Mouse (Mus musculus): ENCODE results near the gene Mef2d. TPM values are rescaled to one million over a fixed set of nuclear protein-coding genes. Genes with fewer than 3 reads are reported as not detected.

The Mef2d gene
- polyA plus RNA-seq, 1 experiment, result 49.1 TPM

DNA sequence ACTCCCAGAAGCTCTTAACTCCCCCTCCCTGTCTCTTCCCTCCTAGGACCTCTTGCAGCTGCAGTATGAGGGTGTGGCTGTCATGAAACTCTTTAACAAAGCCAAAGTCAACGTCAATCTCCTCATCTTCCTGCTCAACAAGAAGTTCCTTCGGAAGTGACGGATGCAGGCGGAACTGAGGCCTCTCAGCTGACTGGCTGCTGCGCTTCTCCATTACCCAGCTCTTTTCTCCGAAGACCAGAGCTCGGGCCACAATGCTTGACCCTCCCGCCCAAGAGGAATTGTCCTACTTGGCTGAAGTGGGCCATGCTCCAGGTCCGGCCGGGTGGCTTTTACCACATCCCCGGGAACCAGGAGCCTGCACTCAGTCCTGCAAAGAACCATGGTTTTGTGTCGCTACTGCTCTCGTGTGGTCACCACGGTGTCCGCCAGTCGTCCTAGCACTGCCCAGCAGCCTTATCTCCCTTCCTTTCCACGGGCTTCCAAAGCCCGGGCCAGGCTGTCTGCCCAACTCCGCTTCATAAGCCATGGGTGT is 22.0 kb upstream of the Mef2d start:
- TF ChIP-seq CTCF (IDR thresholded peaks at IDR 0.05; ENCODE audit: borderline replicate concordance, insufficient read depth, low read length), result no peak
- Histone ChIP-seq H3K4me1 (ENCODE audit: control insufficient read depth, insufficient read depth, low read length) (no peaks in the 10 kb centered on the region), H3K4me3 (ENCODE audit: insufficient read depth, low read length) (no peak overlapping the region), H3K27ac (ENCODE audit: insufficient read depth, low read length) (no peak overlapping the region)

GRCm38 (mm10) chr3:88121164-88122131 is 20.7 kb upstream of the Mef2d start:
- TF ChIP-seq POLR2A (IDR thresholded peaks at IDR 0.05; ENCODE audit: low read depth, low read length) (no peak), CTCF (IDR thresholded peaks at IDR 0.05; ENCODE audit: borderline replicate concordance, insufficient read depth, low read length) (no peak)
- no peak overlapping the region for H3K27ac ChIP-seq (ENCODE audit: insufficient read depth, low read length)
- no peaks in the 10 kb centered on the region for H3K4me1 ChIP-seq (ENCODE audit: control insufficient read depth, insufficient read depth, low read length)
- H3K4me3 ChIP-seq (ENCODE audit: insufficient read depth, low read length), result no peak overlapping the region

- Histone ChIP-seq H3K4me1 (ENCODE audit: control insufficient read depth, insufficient read depth, low read length) (no peaks in the 10 kb centered on the region), H3K27ac (ENCODE audit: insufficient read depth, low read length) (no peak overlapping the region), H3K4me3 (ENCODE audit: insufficient read depth, low read length) (no peak overlapping the region)
- TF ChIP-seq CTCF (IDR thresholded peaks at IDR 0.05; ENCODE audit: borderline replicate concordance, insufficient read depth, low read length) (no peak), POLR2A (IDR thresholded peaks at IDR 0.05; ENCODE audit: low read depth, low read length) (no peak)
These were observed 17.0 kb upstream of the Mef2d start for GRCm38 (mm10) chr3:88125195-88125594.

- H3K27ac ChIP-seq (ENCODE audit: insufficient read depth, low read length), result no peak overlapping the region
These were observed 16.0 kb upstream of the Mef2d start for GRCm38 (mm10) chr3:88126181-88126580.

GRCm38 (mm10) chr3:88127636-88128035 is 14.5 kb upstream of the Mef2d start:
- Histone ChIP-seq H3K4me1 (ENCODE audit: control insufficient read depth, insufficient read depth, low read length) (no peaks in the 10 kb centered on the region), H3K27ac (ENCODE audit: insufficient read depth, low read length) (no peak overlapping the region), H3K4me3 (ENCODE audit: insufficient read depth, low read length) (no peak overlapping the region)
- TF ChIP-seq POLR2A (IDR thresholded peaks at IDR 0.05; ENCODE audit: low read depth, low read length), result no peak
- no peak for TF ChIP-seq CTCF (IDR thresholded peaks at IDR 0.05; ENCODE audit: borderline replicate concordance, insufficient read depth, low read length)

More at GRCm38 (mm10) chr3:88126181-88126580, 16.0 kb upstream of the Mef2d start:
- TF ChIP-seq POLR2A (IDR thresholded peaks at IDR 0.05; ENCODE audit: low read depth, low read length) (no peak), CTCF (IDR thresholded peaks at IDR 0.05; ENCODE audit: borderline replicate concordance, insufficient read depth, low read length) (no peak)
- Histone ChIP-seq H3K4me1 (ENCODE audit: control insufficient read depth, insufficient read depth, low read length) (no peaks in the 10 kb centered on the region), H3K4me3 (ENCODE audit: insufficient read depth, low read length) (no peak overlapping the region)

GRCm38 (mm10) chr3:88128056-88128455 is 14.1 kb upstream of the Mef2d start:
- Histone ChIP-seq H3K4me1 (ENCODE audit: control insufficient read depth, insufficient read depth, low read length) (no peaks in the 10 kb centered on the region), H3K27ac (ENCODE audit: insufficient read depth, low read length) (no peak overlapping the region), H3K4me3 (ENCODE audit: insufficient read depth, low read length) (no peak overlapping the region)
- TF ChIP-seq CTCF (IDR thresholded peaks at IDR 0.05; ENCODE audit: borderline replicate concordance, insufficient read depth, low read length), result no peak
- no peak for TF ChIP-seq POLR2A (IDR thresholded peaks at IDR 0.05; ENCODE audit: low read depth, low read length)

DNA sequence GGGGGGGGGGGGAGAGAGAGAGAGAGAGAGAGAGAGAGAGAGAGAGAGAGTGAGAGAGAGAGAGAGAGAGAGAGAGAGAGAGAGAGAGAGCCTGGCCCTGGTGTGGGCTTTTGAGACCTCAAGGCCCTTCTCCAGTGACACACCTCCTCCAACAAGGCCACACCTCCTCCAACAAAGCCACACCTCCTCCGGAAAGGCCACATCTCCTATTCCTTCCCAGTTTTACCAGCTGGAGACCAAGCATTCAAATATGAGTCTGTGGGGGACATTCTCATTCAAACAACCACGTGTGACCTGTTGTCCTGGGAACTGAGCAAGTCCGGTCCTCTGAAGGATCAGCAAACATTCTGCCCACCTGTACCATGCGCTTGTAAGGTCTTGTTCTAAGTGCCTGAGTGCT is 13.2 kb upstream of the Mef2d start:
- Histone ChIP-seq H3K4me3 (ENCODE audit: insufficient read depth, low read length) (no peak overlapping the region), H3K27ac (ENCODE audit: insufficient read depth, low read length) (no peak overlapping the region), H3K4me1 (ENCODE audit: control insufficient read depth, insufficient read depth, low read length) (no peaks in the 10 kb centered on the region)
- TF ChIP-seq POLR2A (IDR thresholded peaks at IDR 0.05; ENCODE audit: low read depth, low read length) (no peak), CTCF (IDR thresholded peaks at IDR 0.05; ENCODE audit: borderline replicate concordance, insufficient read depth, low read length) (no peak)

- no peaks in the 10 kb centered on the region for H3K4me1 ChIP-seq (ENCODE audit: control insufficient read depth, insufficient read depth, low read length)
- H3K27ac ChIP-seq (ENCODE audit: insufficient read depth, low read length), result no peak overlapping the region
- no peak for TF ChIP-seq POLR2A (IDR thresholded peaks at IDR 0.05; ENCODE audit: low read depth, low read length)
- no peak for TF ChIP-seq CTCF (IDR thresholded peaks at IDR 0.05; ENCODE audit: borderline replicate concordance, insufficient read depth, low read length)
- H3K4me3 ChIP-seq (ENCODE audit: insufficient read depth, low read length), result no peak overlapping the region
These were observed 11.1 kb upstream of the Mef2d start for GRCm38 (mm10) chr3:88131071-88131470.

DNA sequence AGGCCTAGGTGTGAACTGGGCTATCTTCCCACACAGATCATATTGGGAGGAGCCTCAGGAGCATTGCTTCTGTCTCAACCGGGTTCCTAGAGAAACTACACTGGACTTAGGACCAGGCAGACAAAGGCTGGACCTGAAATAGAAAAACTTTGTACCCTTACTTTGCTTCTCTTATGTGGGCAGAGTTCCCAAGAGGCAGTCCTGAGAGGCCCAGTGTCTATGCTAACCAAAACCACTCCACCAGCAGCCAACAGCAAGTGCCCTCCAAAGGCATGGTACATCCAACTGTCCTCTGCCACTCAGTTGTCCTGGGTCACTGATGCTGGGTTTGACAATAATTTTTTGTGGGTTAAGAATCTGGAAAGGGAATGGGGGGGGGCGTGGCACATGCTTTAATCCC is 9.7 kb upstream of the Mef2d start:
- TF ChIP-seq POLR2A (IDR thresholded peaks at IDR 0.05; ENCODE audit: low read depth, low read length) (no peak), CTCF (IDR thresholded peaks at IDR 0.05; ENCODE audit: borderline replicate concordance, insufficient read depth, low read length) (no peak)
- no peak overlapping the region for H3K27ac ChIP-seq (ENCODE audit: insufficient read depth, low read length)
- H3K4me1 ChIP-seq (ENCODE audit: control insufficient read depth, insufficient read depth, low read length), result no peaks in the 10 kb centered on the region
- H3K4me3 ChIP-seq (ENCODE audit: insufficient read depth, low read length), result no peak overlapping the region

DNA sequence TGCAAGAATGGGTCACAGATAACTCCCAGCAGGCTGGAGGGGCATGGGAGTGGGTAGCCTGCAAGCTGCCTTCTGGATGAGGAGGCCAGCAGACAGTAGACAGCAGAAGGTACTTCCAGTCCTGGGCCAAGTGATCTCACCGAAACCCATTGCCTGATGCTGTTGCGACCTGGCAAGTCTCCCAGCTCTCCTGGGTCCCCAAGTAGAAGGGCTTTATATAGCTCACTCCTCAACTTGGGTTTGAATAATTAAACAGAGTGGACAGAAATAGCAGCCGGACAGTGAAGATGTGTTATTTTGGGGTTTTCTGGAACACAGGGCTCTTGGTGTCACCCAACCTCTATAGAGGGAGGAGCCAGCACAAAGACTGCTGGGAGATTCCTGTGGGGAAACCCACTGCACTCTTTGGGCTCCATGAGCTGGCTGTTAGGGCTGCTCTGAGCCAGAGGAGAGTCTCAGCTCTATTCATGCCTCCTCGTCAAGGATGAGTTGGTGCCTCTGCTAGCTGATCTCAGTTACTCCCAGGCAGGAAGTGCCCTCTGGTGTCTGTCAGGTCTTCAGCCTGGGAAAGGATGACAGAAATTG is 8.9 kb upstream of the Mef2d start:
- TF ChIP-seq CTCF (IDR thresholded peaks at IDR 0.05; ENCODE audit: borderline replicate concordance, insufficient read depth, low read length), result no peak
- TF ChIP-seq POLR2A (IDR thresholded peaks at IDR 0.05; ENCODE audit: low read depth, low read length), result no peak
- no peak overlapping the region for H3K27ac ChIP-seq (ENCODE audit: insufficient read depth, low read length)

More for the DNA sequence above, 8.9 kb upstream of the Mef2d start:
- no peak overlapping the region for H3K4me3 ChIP-seq (ENCODE audit: insufficient read depth, low read length)
- no peaks in the 10 kb centered on the region for H3K4me1 ChIP-seq (ENCODE audit: control insufficient read depth, insufficient read depth, low read length)
